Mouse (Mus musculus): ENCODE measurements at regions not wholly inside any gene's neighbourhood (a gene's known extent, or its start where the extent isn't known, plus 50 kb on each side); places are given as distances from the start of the nearest gene placed in this dataset.

- no peaks in the 10 kb centered on the region for H3K4me1 ChIP-seq (ENCODE audit: control insufficient read depth, insufficient read depth, low read length)
- H3K27ac ChIP-seq (replicated peaks; ENCODE audit: low read depth, low read length): no peak overlapping the region
- no peak for TF ChIP-seq POLR2A (IDR thresholded peaks at IDR 0.05; ENCODE audit: borderline replicate concordance, extremely low read depth, insufficient read depth, insufficient read length)
- H3K4me3 ChIP-seq (replicated peaks; ENCODE audit: low read length): no peak overlapping the region
- peak; percentile 77 for DNase-seq (ENCODE audit: low spot score)
- no peak overlapping the region for H3K4me2 ChIP-seq (replicated peaks; ENCODE audit: low read depth, low read length, severe bottlenecking)
- no peak for ATAC-seq (ENCODE audit: low FRiP score, low read depth)
- H3K9me3 ChIP-seq (ENCODE audit: control insufficient read depth, low read length): no peaks in the 10 kb centered on the region
- no peaks in the 10 kb centered on the region for H3K36me3 ChIP-seq (ENCODE audit: control insufficient read depth, insufficient read depth, low read length)
- no peak overlapping the region for H3K9ac ChIP-seq (ENCODE audit: low read depth, low read length, severe bottlenecking)
- 62% methylated on average over 6 of the region's 6 CpGs for WGBS
- no peaks in the 10 kb centered on the region for H3K27me3 ChIP-seq (ENCODE audit: control insufficient read depth, insufficient read depth, low read length)
These were observed 195.1 kb upstream of the Sptlc3 start for GRCm38 (mm10) chr2:139298541-139299152.

DNA sequence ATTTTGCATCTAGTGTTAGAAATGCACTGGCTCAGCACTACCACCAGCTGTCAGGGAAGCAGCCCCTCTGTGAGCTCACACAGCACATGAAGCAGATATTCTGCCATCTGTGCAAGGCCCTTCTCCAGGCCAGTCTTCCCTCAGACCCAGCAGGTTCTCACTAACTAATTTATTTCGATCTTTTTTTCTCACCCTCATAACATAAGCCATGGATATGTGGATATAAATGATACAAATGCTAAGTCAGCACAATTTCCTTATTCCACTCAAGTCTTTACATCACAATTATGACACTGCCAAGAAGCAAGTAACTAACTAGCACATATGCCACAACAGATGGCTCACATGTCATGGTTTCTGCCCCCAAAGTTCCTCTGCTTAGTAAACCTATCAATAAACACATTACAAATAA lies 182.3 kb upstream of the Sptlc3 start:
- TF ChIP-seq POLR2A (IDR thresholded peaks at IDR 0.05; ENCODE audit: borderline replicate concordance, extremely low read depth, insufficient read depth, insufficient read length): no peak
- Histone ChIP-seq H3K36me3 (ENCODE audit: control insufficient read depth, insufficient read depth, low read length) (no peaks in the 10 kb centered on the region), H3K4me3 (replicated peaks; ENCODE audit: low read length) (no peak overlapping the region), H3K9me3 (ENCODE audit: control insufficient read depth, low read length) (no peaks in the 10 kb centered on the region), H3K27me3 (ENCODE audit: control insufficient read depth, insufficient read depth, low read length) (no peaks in the 10 kb centered on the region), H3K9ac (ENCODE audit: low read depth, low read length, severe bottlenecking) (no peak overlapping the region), H3K4me2 (replicated peaks; ENCODE audit: low read depth, low read length, severe bottlenecking) (no peak overlapping the region), H3K27ac (replicated peaks; ENCODE audit: low read depth, low read length) (no peak overlapping the region), H3K4me1 (ENCODE audit: control insufficient read depth, insufficient read depth, low read length) (no peaks in the 10 kb centered on the region)
- no peak for ATAC-seq (ENCODE audit: low FRiP score, low read depth)
- no peak for DNase-seq (ENCODE audit: low spot score)
- 100% methylated on average over 1 of the region's 1 CpGs for WGBS

DNA sequence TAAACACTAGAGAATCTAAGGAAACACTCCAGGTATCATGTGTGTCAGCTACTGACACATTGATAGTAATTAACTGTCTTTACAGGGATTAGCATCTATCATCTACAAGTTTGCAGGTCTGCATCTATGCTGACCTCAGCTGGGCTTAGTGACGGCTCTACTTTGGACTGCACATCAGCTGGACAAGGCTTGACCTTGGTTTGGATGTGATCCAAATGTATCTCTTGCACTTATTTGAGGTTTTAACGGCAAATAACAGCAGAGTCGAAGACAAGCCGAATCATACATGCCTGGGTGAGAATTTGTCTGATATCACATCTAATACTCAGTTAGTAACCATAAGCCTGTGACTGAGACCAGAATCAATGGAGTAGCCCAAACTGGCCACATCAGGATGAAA lies 181.7 kb upstream of the Sptlc3 start:
- Histone ChIP-seq H3K27ac (replicated peaks; ENCODE audit: low read depth, low read length) (no peak overlapping the region), H3K9ac (ENCODE audit: low read depth, low read length, severe bottlenecking) (no peak overlapping the region), H3K4me3 (replicated peaks; ENCODE audit: low read length) (no peak overlapping the region), H3K36me3 (ENCODE audit: control insufficient read depth, insufficient read depth, low read length) (no peaks in the 10 kb centered on the region), H3K27me3 (ENCODE audit: control insufficient read depth, insufficient read depth, low read length) (no peaks in the 10 kb centered on the region), H3K4me1 (ENCODE audit: control insufficient read depth, insufficient read depth, low read length) (no peaks in the 10 kb centered on the region), H3K9me3 (ENCODE audit: control insufficient read depth, low read length) (no peaks in the 10 kb centered on the region), H3K4me2 (replicated peaks; ENCODE audit: low read depth, low read length, severe bottlenecking) (no peak overlapping the region)
- 85% methylated on average over 4 of the region's 4 CpGs for WGBS
- DNase-seq (ENCODE audit: low spot score) (no peak), ATAC-seq (ENCODE audit: low FRiP score, low read depth) (no peak)
- no peak for TF ChIP-seq POLR2A (IDR thresholded peaks at IDR 0.05; ENCODE audit: borderline replicate concordance, extremely low read depth, insufficient read depth, insufficient read length)

DNA sequence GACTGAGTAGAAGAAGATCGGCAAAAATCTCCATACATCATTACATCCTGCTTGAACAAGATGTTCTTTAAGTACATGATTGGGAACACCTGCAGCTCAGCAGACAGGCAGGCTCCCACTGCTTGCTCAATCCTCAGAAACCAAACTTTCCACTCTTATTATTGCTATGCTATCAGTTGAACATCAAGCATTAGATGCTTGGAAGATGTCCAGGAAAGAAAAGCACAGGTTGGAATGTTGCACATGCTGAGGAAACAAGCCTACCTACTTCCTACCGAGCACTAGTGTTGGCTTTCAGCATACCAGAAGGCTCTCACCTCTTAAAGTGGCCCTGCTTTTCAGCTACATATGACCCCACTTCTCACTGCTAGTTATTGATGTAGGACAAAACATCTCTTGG lies 171.2 kb upstream of the Sptlc3 start:
- 0 out of 2 replicates have a peak, but pooled peaks cover 2% of the 10 kb centered on the region for H3K4me1 ChIP-seq (ENCODE audit: control insufficient read depth, insufficient read depth, low read length)
- H3K27ac ChIP-seq (replicated peaks; ENCODE audit: low read depth, low read length): no peak overlapping the region
- no peak for TF ChIP-seq POLR2A (IDR thresholded peaks at IDR 0.05; ENCODE audit: borderline replicate concordance, extremely low read depth, insufficient read depth, insufficient read length)
- ATAC-seq (ENCODE audit: low FRiP score, low read depth) (peak; percentile 78), DNase-seq (ENCODE audit: low spot score) (peak; percentile 62)
- 29% methylated on average over 2 of the region's 2 CpGs for WGBS
- H3K27me3 ChIP-seq (ENCODE audit: control insufficient read depth, insufficient read depth, low read length): no peaks in the 10 kb centered on the region
- H3K36me3 ChIP-seq (ENCODE audit: control insufficient read depth, insufficient read depth, low read length): no peaks in the 10 kb centered on the region
- no peak overlapping the region for H3K9ac ChIP-seq (ENCODE audit: low read depth, low read length, severe bottlenecking)
- no peak overlapping the region for H3K4me2 ChIP-seq (replicated peaks; ENCODE audit: low read depth, low read length, severe bottlenecking)
- no peaks in the 10 kb centered on the region for H3K9me3 ChIP-seq (ENCODE audit: control insufficient read depth, low read length)
- H3K4me3 ChIP-seq (replicated peaks; ENCODE audit: low read length): no peak overlapping the region

DNA sequence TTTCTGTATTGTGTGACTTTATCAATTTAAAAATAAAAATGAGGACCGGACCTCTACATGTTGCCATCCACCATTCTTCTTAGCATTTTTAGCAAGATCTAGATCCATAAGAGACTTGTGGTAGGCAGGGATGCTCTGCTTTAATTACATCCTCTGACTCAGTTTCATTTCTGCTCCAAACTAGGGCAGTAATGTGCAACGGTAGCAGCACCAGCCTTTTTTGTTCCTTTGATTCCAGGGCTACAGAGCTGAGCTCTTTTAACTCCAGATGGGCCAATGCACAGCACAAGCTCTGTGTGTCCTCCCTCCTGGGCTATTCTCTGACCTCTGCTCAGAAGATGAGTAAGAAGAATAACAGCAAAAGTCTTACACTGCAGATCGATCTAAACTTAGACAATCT lies 168.2 kb upstream of the Sptlc3 start:
- Histone ChIP-seq H3K4me2 (replicated peaks; ENCODE audit: low read depth, low read length, severe bottlenecking) (no peak overlapping the region), H3K4me1 (ENCODE audit: control insufficient read depth, insufficient read depth, low read length) (0 out of 2 replicates have a peak, but pooled peaks cover 2% of the 10 kb centered on the region), H3K9me3 (ENCODE audit: control insufficient read depth, low read length) (no peaks in the 10 kb centered on the region), H3K36me3 (ENCODE audit: control insufficient read depth, insufficient read depth, low read length) (no peaks in the 10 kb centered on the region), H3K9ac (ENCODE audit: low read depth, low read length, severe bottlenecking) (no peak overlapping the region), H3K27ac (replicated peaks; ENCODE audit: low read depth, low read length) (no peak overlapping the region), H3K4me3 (replicated peaks; ENCODE audit: low read length) (no peak overlapping the region), H3K27me3 (ENCODE audit: control insufficient read depth, insufficient read depth, low read length) (no peaks in the 10 kb centered on the region)
- ATAC-seq (ENCODE audit: low FRiP score, low read depth): no peak
- WGBS: 81% methylated on average over 3 of the region's 3 CpGs
- no peak for DNase-seq (ENCODE audit: low spot score)
- no peak for TF ChIP-seq POLR2A (IDR thresholded peaks at IDR 0.05; ENCODE audit: borderline replicate concordance, extremely low read depth, insufficient read depth, insufficient read length)

All from limb, embryonic 14.5 days (tissue).